Mouse (Mus musculus) neural tube, embryonic 11.5 days (tissue): ENCODE data around the gene Nf2. TPM values are rescaled to one million over a fixed set of nuclear protein-coding genes. Genes with fewer than 3 reads are reported as not detected.

Source experiments
- ATAC-seq: fragments of 200-750 bp; cut with Nextera tagmentation; 2 replicates; pipeline ENCODE4 v1.8.0; 2017; ENCODE audit warnings: moderate number of reproducible peaks, mild to moderate bottlenecking, moderate TSS enrichment, moderate library complexity; ENCODE audit not compliant: insufficient read depth, low FRiP score, low TSS enrichment
- DNase-seq: peaks from one replicate; pipeline ENCODE4 v3.0.0-alpha.2; 2015; ENCODE audit warnings: low spot score
- H3K27ac ChIP-seq: fragments of 300-500 bp; sonication (generic); 2 replicates; pipeline ENCODE4 v1.5.1; 2014; ENCODE audit warnings: low read depth, mild to moderate bottlenecking, low read length
- H3K27me3 ChIP-seq: fragments of 300-500 bp; sonication (generic); 2 replicates; pipeline ENCODE4 v1.6.1; 2014; ENCODE audit warnings: mild to moderate bottlenecking, low read length, mixed read lengths; ENCODE audit not compliant: control insufficient read depth, insufficient read depth
- H3K36me3 ChIP-seq: fragments of 300-500 bp; sonication (generic); 2 replicates; pipeline ENCODE4 v1.6.1; 2014; ENCODE audit warnings: mild to moderate bottlenecking, low read length, moderate library complexity, mixed read lengths; ENCODE audit not compliant: control insufficient read depth, insufficient read depth
- H3K4me1 ChIP-seq: fragments of 300-500 bp; sonication (generic); 2 replicates; pipeline ENCODE4 v1.6.1; 2014; ENCODE audit warnings: low read length, mixed read lengths; ENCODE audit not compliant: control insufficient read depth, insufficient read depth
- H3K4me2 ChIP-seq: fragments of 300-500 bp; sonication (generic); 2 replicates; pipeline ENCODE4 v1.6.1; 2014; ENCODE audit warnings: low read depth, mild to moderate bottlenecking, moderate library complexity
- H3K4me3 ChIP-seq: fragments of 300-500 bp; sonication (generic); 2 replicates; pipeline ENCODE4 v1.5.1; 2014; ENCODE audit warnings: low read depth, low read length
- H3K9ac ChIP-seq: fragments of 300-500 bp; sonication (generic); 2 replicates; pipeline ENCODE4 v1.6.1; 2014; ENCODE audit warnings: mild to moderate bottlenecking, low read length
- H3K9me3 ChIP-seq: fragments of 300-500 bp; sonication (generic); 2 replicates; pipeline ENCODE4 v1.6.1; 2016; ENCODE audit warnings: low read length; ENCODE audit not compliant: control insufficient read depth
- WGBS: fragments of 180-500 bp; shearing (Covaris S2); extraction: QIAGEN DNeasy Blood & Tissue Kit; methylation state at CpG from one replicate; pipeline ENCODE4 v1.1.7; 2014; 5-methylcytosine and 5-hydroxymethylcytosine counted together
- polyA plus RNA-seq: library from polyadenylated mRNA; unstranded; fragments of >200 nt; fragmentation: Nextera tagmentation; extraction: Ambion mirVana; gene quantifications from 2 replicates; pipeline ENCODE4 v1.2.1, GENCODE M21; 2014

The Nf2 gene
- polyA plus RNA-seq, result 56.6 and 67.7 TPM in 2 replicates

GRCm38 (mm10) chr11:4849258-4849943 lies at the start of gene Nf2:
Gene Nf2 (minus strand): TSS chr11:4849536.
- WGBS, result under 1% methylated on average over 59 of the region's 60 CpGs
- Histone ChIP-seq H3K4me1 (peaks cover 6% of the 10 kb centered on the region; the same call in 1 of the 2 replicates), H3K4me3 (peak within 1 kb of the TSS; percentile 89), H3K4me2 (peak within 1 kb of the TSS; percentile 65), H3K9me3 (no peaks in the 10 kb centered on the region), H3K27ac (peak within 1 kb of the TSS; percentile 78), H3K27me3 (no peaks in the 10 kb centered on the region), H3K36me3 (no peaks in the 10 kb centered on the region), H3K9ac (peak within 1 kb of the TSS; percentile 95)
- DNase-seq, result peak; percentile 96
- ATAC-seq, result peak; percentile 99

- H3K4me3 ChIP-seq, result peak within 1 kb of the TSS; percentile 83
- H3K27me3 ChIP-seq, result no peaks in the 10 kb centered on the region
- peaks cover 6% of the 10 kb centered on the region; the same call in 1 of the 2 replicates for H3K36me3 ChIP-seq
- H3K4me1 ChIP-seq, result no peaks in the 10 kb centered on the region
- DNase-seq, result peak; percentile 88
- H3K9me3 ChIP-seq, result no peaks in the 10 kb centered on the region
- peak within 1 kb of the TSS; percentile 71 for H3K4me2 ChIP-seq
- 3% methylated on average over 52 of the region's 52 CpGs for WGBS
- H3K27ac ChIP-seq, result peak within 1 kb of the TSS; percentile 68; the same call in 1 of the 2 replicates
- H3K9ac ChIP-seq, result peak within 1 kb of the TSS; percentile 86
- peak; percentile 91 for ATAC-seq
These were observed 45.8 kb upstream of the Nf2 start, which contains the start of gene Thoc5 for GRCm38 (mm10) chr11:4894848-4895816. Gene Thoc5 (plus strand): TSS chr11:4895320.

- ATAC-seq (no peak), DNase-seq (no peak)
- Histone ChIP-seq H3K9me3 (no peaks in the 10 kb centered on the region), H3K4me2 (no peak overlapping the region), H3K36me3 (peaks cover 13% of the 10 kb centered on the region), H3K9ac (no peak overlapping the region), H3K27ac (no peak overlapping the region), H3K27me3 (no peaks in the 10 kb centered on the region), H3K4me3 (no peak overlapping the region), H3K4me1 (peaks cover 4% of the 10 kb centered on the region; the same call in 1 of the 2 replicates)
- 94% methylated on average over 3 of the region's 3 CpGs for WGBS
These were observed 37.7 kb upstream of the Nf2 start for GRCm38 (mm10) chr11:4886987-4887386.

GRCm38 (mm10) chr11:4885385-4885903 lies 36.1 kb upstream of the Nf2 start:
- H3K36me3 ChIP-seq, result peaks cover 11% of the 10 kb centered on the region
- no peaks in the 10 kb centered on the region for H3K27me3 ChIP-seq
- H3K4me3 ChIP-seq, result no peak overlapping the region
- H3K4me2 ChIP-seq, result no peak overlapping the region
- H3K27ac ChIP-seq, result no peak overlapping the region
- no peak overlapping the region for H3K9ac ChIP-seq
- H3K9me3 ChIP-seq, result no peaks in the 10 kb centered on the region
- DNase-seq (peak; percentile 62), ATAC-seq (no peak)
- 70% methylated on average over 2 of the region's 2 CpGs for WGBS
- peaks cover 4% of the 10 kb centered on the region; the same call in 1 of the 2 replicates for H3K4me1 ChIP-seq

- Histone ChIP-seq H3K9me3 (no peaks in the 10 kb centered on the region), H3K4me1 (peaks cover 4% of the 10 kb centered on the region; the same call in 1 of the 2 replicates), H3K4me2 (no peak overlapping the region), H3K9ac (no peak overlapping the region), H3K27ac (no peak overlapping the region), H3K36me3 (peaks cover 5% of the 10 kb centered on the region; the same call in 1 of the 2 replicates), H3K4me3 (no peak overlapping the region), H3K27me3 (no peaks in the 10 kb centered on the region)
- 39% methylated on average over 14 of the region's 14 CpGs for WGBS
- DNase-seq (peak; percentile 40), ATAC-seq (no peak)
These were observed 33.7 kb upstream of the Nf2 start for GRCm38 (mm10) chr11:4882892-4883627.

GRCm38 (mm10) chr11:4881087-4881486 lies 31.8 kb upstream of the Nf2 start:
- H3K27ac ChIP-seq, result no peak overlapping the region
- H3K4me2 ChIP-seq, result no peak overlapping the region
- 89% methylated on average over 4 of the region's 4 CpGs for WGBS
- DNase-seq, result no peak
- no peak for ATAC-seq
- H3K36me3 ChIP-seq, result 0 out of 2 replicates have a peak, but pooled peaks cover 3% of the 10 kb centered on the region
- H3K9ac ChIP-seq, result no peak overlapping the region
- H3K4me1 ChIP-seq, result peaks cover 4% of the 10 kb centered on the region; the same call in 1 of the 2 replicates
- no peaks in the 10 kb centered on the region for H3K9me3 ChIP-seq
- no peak overlapping the region for H3K4me3 ChIP-seq
- no peaks in the 10 kb centered on the region for H3K27me3 ChIP-seq

GRCm38 (mm10) chr11:4874551-4874950 lies 25.2 kb upstream of the Nf2 start:
- WGBS, result 7% methylated on average over 10 of the region's 10 CpGs
- Histone ChIP-seq H3K36me3 (no peaks in the 10 kb centered on the region), H3K9me3 (no peaks in the 10 kb centered on the region), H3K4me2 (peak overlapping the region; percentile 77), H3K9ac (peak overlapping the region; percentile 81), H3K27me3 (no peaks in the 10 kb centered on the region), H3K4me1 (peaks cover 9% of the 10 kb centered on the region), H3K4me3 (peak overlapping the region; percentile 64), H3K27ac (no peak overlapping the region)
- ATAC-seq (peak; percentile 23; the same call in 1 of the 2 replicates), DNase-seq (no peak)
